Mouse (Mus musculus) telencephalon, adult 2 months (tissue): ENCODE measurements around the gene 1700029I15Rik.

ENCODE experiments used
- DNase-seq: peaks from one replicate; pipeline ENCODE4 v3.0.0-alpha.2; 2011; ENCODE audit warnings: low read depth, low spot score

1700029I15Rik gene

DNA sequence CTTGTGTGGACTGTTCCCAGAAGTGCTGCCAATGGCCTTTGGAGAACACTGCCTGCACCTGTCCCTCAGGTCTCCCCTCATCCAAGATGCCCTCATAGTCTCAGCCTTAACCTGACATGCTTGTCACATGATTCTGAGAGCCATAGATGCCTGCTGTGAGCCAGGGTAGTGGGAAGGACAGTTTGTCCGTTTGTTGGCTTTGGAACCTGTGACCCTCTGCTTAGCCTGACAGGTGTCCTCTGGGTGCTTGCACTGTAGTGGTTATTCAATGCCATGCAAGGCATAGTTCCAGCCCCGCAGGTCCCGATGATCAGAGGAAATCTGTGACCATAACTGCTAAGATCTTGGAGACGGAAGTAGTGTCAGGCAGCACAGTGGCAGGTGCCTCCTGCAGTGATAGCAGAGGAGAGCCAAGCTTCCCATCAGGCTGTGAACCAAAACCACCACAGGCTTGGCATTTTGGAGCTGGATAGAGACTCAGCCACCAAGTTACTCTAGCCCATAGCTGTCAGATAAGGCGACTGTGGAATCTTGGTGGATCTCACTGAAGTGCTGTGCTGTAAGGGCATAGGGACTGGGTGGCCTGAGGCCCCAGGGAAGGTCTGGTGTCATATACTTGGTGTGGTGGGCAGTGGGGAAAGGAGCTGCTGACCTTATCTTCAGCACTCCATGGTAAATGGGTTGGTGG is at the start of gene 1700029I15Rik:
TSS of gene 1700029I15Rik (plus strand) at position 638 of the 688 bp plus-strand sequence.
- DNase-seq = no peak

DNA sequence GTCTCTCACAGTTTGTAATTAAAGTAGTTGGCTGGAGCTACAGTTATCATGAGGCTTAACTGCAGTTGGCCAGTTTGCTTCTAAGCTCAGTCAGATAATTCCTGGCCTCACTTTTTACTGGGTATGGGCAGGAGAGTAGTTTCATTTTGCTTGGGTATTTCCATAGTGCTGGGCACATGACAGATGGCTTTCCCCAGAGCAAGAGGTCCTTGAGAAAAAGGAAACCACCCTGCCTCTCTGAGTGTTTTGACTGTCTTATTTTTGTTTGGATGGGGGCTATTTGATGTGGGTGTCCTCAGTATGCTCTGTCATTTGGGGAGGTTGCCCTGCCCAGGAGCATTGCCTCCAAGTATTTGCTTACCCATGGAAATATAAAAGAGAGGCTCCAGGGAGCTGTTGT is 39.9 kb upstream of the 1700029I15Rik start:
- no peak for DNase-seq

DNA sequence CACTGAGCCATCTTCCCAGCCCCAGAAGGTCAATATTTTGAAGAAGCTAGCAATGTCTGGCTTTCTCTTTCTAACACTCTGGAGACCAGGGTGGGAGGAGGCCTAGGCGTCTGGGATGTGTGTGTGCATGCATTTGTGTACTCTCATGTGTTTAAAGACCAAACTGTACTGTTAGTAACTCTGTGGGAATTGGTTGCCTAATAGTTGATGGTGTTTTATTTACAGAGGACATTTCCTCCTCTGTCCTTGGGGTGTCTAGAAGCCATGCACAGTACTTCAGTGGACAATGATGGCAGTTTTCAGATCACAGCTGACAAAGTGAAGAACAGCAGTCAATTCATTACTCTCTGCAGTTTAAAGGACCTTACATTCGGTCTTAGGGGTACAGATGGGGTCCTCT is 35.1 kb upstream of the 1700029I15Rik start:
- no peak for DNase-seq

DNA sequence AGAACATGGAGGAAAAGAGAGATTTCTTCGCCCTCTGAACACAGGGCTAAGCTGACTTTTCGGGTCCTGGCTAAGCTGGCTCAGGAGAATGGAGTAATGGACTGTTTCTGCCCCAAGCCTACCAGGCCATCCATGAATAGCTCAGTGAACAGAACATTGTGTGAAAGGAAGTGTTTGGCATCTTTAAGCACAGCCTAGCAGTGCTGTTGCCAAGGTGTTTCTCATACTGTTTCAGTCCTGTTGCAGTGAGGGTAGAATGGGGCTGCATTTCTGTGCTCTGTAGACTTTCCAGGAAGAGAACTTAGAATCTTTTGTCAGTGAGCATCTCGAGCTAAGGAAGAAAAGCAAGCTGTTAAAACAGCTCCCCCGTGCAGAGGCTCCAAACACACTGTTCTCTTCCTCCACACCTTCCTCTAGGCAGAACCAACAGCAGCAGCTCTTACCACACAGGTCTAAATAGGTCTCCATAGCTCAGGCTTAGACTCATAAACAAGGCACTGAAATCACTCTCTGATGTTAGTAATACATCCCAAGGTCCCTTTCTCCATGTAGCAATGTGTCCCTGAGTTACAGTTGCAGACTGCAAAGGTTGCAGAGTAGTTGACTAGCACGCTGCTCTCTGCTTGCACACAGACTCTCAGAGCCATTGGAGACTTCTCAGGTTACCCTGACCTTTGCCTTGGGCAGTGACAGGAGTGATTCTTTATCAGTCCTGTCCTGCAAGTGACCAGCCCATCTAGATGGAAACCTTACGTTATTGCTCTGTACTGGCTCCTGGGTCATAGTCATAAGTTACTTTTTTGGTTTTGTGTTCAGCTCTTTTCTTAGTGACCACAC is 32.5 kb upstream of the 1700029I15Rik start:
- DNase-seq = no peak

DNA sequence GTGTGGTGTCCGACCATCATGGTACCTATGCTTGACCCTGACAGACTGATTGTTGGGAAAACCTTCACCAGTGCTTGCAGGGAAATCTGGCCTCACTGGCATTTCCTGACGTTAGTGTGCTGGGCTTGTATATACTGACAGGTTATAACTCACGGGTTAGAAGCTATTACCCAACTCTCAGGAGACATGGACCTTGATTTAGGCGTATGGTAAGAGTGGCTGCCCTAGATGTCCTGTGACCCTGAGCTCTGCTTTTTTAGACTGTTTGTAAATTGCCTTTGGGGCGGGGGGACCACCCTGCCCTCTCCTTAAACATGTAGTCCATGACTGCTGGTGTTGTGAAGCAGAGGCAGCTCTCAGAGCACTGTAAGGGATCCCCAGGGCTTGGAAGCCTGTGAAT is 31.7 kb upstream of the 1700029I15Rik start:
- no peak for DNase-seq

DNA sequence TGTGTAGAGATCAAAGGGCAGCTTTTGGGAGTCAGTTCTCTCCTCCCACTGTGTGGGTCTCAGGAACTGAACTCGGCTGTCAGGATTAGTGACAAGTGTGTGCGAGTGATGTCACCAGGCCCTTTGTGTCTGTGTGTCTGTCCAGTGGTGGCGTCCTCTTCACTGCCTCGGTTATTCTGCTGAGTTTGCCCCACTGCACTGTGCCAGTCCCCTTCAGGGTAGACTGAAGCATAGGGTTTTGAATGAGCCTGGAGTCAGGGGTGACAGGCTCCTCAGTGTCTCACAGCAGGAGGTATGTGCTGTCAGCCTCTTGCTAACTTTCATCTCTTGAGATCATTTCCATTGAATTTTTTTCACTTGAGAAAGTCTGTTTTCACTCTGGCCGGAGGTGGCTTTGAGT is 28.9 kb upstream of the 1700029I15Rik start:
- no peak for DNase-seq

DNA sequence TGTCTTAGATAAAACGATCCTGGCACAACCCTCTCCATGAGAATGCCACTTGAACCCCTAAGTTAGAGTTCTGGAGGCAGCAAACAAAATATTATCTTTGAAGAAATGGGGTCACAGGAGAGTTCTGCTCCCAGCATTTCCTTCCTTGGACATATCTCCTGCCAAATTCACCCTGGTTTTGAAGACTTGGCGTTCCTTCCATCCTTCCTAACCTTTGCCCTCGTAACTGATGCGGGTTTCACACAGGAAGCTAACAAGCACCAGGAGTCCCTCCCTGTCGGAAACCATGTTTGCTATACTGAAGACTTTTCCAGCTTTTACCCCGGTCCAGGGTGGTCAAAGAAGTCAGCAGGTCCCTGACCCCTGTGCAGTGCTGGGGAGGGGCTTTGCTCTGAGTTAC is 28.1 kb upstream of the 1700029I15Rik start:
- no peak for DNase-seq

DNA sequence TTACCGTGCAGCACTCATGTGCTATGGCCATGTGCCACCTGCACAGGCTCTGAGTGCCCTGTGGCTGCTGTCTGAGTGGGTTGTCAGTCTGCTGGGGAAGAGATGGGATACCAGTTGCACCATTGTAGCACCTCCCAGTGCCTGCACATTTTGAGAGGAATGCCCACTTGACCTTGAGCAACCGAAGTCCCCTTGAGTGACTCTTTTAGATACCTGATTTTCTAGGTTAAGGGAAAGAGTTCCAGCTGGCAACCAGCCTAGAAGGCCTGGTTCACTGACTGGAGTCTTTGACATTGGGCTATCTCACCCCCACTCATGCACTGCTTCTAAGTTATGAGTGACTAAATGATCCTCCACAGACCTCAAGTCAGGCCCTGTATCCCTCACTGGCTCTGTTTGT is 23.0 kb upstream of the 1700029I15Rik start:
- DNase-seq = no peak

DNA sequence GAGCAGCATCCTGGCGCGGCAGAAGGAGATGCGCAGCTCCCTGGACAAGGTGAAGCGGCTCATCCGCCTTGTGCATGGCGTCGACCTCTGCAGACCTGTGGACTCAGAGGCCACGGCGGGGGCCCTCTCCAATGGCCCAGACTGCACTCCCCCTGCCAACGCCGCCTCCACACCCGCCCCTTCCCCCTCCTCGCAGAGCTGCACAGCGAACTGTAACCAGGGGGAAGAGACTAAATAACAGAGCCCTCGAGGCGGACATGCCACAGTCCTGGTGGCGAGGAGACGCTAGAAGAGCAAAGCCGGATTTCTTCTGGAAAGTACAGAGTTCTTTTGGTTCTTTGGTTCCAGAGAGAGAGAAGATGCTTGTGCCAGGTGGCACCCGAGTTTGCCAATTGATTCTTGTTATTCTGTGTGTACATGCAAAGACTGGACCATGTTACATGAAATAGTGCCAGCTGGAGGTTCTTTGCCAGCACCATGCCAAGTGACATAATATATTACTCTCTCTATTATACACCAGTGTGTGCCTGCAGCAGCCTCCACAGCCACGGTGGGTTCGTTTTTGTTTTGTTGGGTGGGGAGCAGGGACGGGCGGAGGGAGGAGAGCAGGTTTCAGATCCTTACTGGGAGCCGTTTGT is 22.0 kb upstream of the 1700029I15Rik start:
- no peak for DNase-seq

DNA sequence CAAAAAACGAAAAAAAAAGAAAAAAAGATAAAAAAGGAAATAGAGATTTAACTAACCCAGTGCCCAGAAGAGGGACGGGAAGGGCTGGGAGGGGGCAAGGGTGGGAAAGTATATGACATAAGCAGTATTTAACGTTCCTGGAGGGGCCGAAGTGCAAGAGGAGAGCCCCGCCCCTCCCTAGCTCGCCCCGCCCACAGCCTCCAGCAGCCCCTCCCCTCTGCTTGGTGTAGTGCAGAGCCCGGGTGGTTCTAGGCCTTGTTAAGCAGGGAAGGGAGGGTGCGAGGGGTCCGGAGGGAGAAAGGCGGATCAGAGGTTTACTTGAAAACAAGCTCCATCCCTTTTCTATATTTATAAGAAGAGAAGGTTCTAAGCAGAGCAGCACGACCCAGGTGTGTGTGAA is 21.4 kb upstream of the 1700029I15Rik start:
- no peak for DNase-seq

DNA sequence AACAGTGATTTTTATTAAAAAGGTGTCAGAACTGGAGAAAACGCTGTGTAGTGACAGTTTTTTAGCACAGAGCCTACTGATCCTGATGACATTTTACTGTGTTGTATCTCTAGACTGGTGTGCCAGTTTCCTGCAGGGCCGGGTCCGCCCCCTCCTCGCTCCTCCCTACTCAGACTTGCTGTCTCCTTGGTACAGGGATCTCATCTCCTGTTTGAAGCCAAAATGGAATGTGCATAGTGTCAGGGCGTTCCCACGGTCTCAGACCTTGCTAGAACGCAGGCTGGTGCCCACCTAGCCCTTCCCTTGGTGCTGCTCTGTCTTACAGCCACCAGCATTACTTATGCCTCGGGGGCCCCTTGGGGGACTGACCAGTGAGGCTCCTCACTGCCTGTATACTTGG is 20.5 kb upstream of the 1700029I15Rik start:
- no peak for DNase-seq

DNA sequence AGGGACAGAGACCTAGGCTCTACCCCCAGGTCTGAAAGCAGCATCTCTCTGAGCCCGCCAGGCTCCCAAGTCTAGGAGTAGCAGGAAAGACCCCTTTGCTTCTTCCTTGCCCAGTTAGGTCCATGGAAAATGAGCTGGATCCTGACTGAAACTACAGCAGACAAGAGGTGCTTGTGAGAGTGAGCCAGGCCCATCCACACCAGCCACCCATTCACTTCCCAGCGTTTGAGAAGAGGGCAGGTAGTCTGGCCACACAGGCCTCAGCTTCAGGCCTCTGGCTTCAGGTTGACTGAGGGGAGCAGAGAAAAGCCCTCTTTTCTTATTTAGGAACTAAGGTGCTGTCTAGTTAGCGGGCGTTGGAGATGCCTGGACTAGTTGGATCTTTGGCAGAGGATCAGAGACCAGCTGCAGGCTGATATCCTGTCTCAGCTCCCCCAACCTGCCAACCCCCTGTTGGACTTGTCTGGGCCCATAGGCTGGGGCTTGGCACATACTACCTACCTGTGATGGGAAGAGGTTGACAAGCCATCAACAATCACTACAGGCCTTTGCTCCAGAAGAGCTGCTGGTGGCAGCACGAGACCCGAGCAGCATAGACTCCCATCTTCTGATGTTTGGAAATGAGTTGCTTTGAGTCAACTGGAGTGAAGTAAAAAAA is 19.6 kb upstream of the 1700029I15Rik start:
- DNase-seq = no peak

DNA sequence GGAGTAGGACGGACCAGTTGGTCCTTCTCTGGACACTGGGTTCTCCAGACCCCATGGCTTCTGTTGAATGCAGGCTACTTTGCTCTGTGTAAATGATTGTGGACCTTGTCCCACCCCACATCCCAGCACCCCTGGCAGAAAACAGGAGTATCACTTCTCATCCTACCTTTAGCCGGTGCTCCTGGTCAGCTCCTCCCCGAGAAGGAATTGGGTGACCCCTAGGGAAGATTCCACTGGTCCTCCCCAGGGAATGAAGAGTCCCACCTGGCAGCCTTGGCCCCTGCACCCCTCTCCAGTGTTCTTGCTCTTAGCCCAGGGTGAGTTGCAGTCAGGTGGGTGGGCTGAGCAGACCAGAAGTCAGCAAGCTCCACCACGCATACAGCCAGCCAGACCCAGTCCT is 18.3 kb upstream of the 1700029I15Rik start:
- no peak for DNase-seq

DNA sequence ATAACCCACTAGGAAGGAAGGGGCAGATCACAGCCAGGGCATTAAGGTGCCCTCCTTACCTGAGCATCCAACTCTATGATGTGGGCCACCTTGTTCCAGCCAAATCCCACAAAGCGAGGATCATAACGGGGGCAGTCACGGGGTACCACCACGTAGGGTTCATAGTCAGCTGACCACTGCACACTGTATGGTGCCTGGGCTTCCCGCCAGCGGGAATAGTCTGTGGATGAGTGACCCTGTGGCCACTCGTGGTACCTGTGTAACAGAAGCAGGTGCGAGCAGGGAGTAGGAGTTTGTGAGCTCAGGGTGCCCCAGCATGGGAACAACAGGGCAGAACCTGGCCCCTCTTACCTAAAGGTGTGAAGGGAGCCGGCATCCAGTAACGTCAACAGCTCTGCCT is 16.8 kb upstream of the 1700029I15Rik start:
- DNase-seq = no peak

DNA sequence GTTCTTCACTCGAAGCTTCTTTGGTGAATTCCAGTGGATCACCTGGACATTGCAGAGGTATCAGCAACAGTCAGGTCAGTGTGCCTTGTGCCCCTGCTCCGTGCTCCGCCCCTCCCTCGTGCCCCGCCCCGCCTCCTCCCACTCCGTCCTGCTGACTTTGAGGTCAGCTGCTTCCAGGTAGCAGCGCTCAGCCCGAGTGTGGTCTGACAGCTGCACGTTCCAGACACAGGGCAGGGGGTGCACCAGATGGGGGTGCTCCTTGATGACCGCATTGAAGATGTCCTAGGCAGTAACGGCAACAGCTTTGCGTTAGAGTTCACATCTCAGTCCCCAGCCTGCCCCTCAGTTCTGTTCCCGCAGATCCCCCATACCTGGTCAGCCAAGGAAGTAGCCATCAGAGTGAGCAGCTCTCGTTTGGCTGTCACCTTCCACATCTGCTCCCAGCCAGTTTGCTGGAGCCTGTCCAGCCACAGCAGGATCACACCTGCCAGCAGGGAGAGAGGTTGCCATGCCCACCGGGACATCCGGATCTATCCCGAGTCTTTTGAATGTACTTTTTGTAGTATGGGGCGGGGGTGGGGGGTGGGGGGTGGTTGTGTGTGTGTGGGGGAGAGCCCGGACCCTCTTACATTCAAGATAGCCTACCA is 14.8 kb upstream of the 1700029I15Rik start:
- DNase-seq = no peak

DNA sequence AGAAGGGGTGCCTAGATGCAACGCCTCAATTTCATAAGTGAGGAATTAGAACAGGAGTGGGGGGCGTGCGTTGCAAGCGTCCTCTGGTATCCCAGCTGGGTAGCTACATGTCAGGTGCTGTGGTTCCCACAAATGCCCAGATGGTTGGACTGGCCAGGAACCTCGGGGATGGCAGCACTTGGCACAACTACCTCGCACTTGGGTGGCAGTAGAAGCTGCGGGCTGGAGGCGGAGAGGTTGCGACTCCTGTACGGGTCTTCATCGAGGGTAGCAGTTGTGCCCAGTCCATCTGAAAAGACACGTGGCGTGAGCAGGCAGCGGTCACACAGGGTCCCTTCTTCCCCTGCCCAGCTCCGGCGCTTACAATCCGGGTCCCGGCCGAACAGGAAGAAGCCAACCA is 12.0 kb upstream of the 1700029I15Rik start:
- no peak for DNase-seq

DNA sequence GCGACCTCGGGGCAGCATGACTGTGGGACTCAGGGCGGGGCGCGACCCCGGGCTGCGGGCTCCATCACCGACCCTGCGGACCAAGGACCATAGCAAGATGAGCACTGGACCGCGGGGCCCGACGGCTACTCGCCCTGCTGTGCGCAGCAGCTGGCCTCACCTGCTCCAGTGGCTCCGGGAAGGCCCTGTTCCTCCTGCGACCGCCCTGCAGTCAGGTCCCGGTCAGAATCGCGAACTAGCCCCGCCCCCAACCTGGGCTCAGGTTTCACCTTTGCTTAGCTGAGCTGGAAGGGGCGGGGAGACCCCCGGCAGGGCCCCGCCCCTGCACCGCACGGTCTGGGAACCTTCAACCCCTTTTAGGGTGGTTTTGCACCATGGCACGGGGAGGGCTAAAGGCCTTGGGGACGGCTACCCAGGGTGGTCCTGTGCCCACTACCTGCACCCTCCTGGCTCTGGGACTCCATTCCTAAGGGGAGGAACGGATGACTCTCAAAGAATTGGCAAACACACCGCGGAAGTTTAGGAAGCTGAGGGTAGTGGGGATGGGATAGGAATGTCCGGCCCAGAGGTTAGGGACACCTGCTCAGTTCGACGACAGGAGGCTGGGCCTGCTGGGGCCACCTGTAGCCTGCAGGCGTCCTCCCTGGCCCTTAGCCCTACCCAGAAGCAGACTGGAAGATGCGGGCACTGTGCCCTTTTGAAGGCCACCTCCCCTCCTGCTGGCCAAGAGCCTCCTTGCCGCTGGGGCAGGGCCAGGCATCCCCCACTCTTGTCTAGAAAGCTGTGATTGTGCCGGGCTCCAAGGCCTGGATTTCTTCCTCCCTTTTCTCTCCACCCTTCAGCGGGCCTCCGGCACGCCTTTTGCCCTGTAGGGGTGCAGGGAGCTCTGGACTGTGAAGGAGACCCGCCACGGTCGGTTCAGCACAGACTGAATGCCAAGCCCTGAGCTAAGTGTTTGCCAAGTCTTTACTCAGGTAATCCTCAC is 11.2 kb upstream of the 1700029I15Rik start:
- DNase-seq = no peak

DNA sequence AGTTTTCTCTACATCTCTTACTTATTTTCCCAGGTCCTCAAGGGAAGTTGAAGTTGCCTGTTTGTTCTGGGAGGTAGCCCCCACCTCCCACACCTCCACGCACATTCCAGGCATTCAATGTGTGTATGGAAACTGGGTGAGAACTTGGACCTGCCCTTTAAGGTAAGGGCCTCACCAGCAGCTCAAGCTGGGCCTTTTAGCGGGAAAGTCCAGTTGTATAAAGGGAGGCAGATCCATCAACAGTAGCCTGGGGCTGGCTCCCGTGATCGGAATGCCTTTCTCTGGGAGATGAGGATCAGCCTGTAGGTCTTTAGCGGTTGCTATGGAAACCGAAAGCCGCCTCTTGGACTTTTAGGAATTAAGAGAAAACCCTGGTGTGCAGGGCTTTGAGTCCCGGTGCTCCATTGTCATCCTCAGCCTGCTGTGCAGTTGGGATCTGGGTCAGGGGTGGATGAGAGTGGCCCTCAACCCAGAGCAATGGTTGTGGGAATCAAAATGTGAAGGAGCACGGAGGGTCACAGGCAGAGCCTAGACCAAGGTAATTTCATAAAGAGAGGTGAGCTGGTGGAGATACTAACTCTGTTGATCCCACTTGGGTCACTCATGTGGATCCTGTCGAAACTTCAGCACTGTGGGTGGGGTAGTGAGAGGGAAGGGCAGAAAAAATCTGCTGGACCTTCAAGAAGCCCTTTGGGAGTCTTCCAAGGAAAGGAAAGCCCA is 10.2 kb upstream of the 1700029I15Rik start:
- no peak for DNase-seq

DNA sequence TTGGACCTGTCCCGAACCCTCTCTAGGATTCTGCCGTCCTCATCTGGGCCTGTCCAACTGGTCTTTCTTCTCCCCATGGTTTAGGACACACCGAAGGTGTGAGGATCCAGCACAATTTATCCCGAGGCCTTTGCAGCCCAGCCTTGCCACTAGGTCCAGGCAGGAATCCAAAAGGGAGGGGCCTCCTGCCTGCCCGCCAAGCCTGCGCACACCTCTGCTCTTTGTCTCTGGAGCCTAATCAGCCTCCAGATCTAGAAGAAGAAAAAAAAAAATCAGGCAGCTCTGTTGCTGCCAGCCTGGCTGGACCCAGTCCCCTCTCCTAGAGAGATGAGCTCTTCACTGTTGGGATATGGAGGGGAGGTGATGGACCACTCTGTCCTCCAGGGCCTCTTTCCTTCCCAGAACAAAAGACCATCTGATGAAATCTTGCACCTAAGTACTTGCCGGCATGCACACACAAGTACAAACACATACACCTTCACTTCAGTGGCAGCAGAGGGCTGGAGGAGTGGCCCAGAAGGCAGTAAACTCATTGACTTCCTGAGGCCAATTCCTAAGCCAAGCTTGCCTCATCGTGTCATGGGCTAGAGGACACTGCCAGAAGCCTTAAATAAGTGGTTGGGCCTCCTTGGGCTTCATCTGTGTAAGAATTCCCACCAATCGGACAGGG is 9.4 kb upstream of the 1700029I15Rik start:
- DNase-seq = no peak
